Mouse (Mus musculus) CH12.LX (cell line): Measurements from ENCODE around the gene Gm6803.
"Not testable (repeated sequence)": the region's sequence is repeated elsewhere in the genome, so short reads cannot be mapped to it uniquely, and the experiment has no call there.

Source experiments
- CHD1 ChIP-seq: IDR thresholded peaks from 2 replicates; pipeline ENCODE4 v1.6.1; 2012; ENCODE audit warnings: low read depth, low read length, improper control_type of control experiment, inconsistent platforms
- CHD2 ChIP-seq: IDR thresholded peaks from 2 replicates; pipeline ENCODE4 v1.6.1; 2011; ENCODE audit warnings: low read length, improper control_type of control experiment
- CTCF ChIP-seq, 2 experiments: IDR thresholded peaks in 1 of 2; conservative IDR thresholded peaks in 1 of 2; 2 replicates each; pipeline ENCODE4 v1.5.1; 2011 to 2012; ENCODE audit warnings: low read depth in 2 of 2, low read length in 2 of 2, improper control_type of control experiment in 1 of 2, inconsistent platforms in 1 of 2, mild to moderate bottlenecking in 1 of 2, moderate library complexity in 1 of 2
- EP300 ChIP-seq: IDR thresholded peaks from 2 replicates; pipeline ENCODE4 v1.6.1; 2011; ENCODE audit warnings: low read length, improper control_type of control experiment
- MEF2A ChIP-seq: IDR thresholded peaks from 2 replicates; pipeline ENCODE4 v1.6.1; 2014; ENCODE audit warnings: low read depth, mild to moderate bottlenecking, inconsistent platforms, low read length, improper control_type of control experiment, borderline replicate concordance

DNA sequence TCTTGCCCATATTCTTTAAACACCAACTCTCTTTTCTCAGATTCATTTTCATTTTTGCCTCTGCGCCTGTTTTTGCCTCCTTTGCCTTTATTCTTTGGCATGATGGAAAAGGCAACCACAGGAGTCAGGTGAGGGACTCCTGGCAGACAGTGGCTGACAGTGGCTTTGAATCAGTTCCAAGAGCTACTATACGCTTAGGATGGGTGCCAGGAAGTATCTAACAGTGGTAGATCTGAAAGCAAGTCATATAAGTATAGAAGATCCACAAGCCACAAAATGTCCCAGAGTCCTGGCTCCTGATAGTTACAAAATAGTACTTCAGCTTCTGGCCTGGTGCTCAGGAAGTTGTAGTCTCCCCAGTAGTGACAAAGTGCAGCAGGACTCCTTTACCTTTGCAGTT, at the start of gene Gm6803:
- not testable (repeated sequence) for TF ChIP-seq CHD1; CTCF (conservative IDR thresholded peaks at IDR 0.05 in 1 of 2, IDR thresholded peaks at IDR 0.05 in 1 of 2; ENCODE audit: low read depth in 2 of 2, low read length in 2 of 2); MEF2A; EP300; CHD2
